Mouse (Mus musculus) stomach, embryonic 14.5 days (tissue): ENCODE results near the gene Tle1. TPM values are rescaled to one million over a fixed set of nuclear protein-coding genes. Genes with fewer than 3 reads are reported as not detected.
A peak's percentile ranks its signal among the peaks of the same experiment; 100 is the strongest.

Experiments
- ATAC-seq: fragments of 200-750 bp; cut with Nextera tagmentation; 2 replicates; pipeline ENCODE4 v1.8.0; 2017; ENCODE audit warnings: low read depth, moderate TSS enrichment; ENCODE audit not compliant: insufficient number of reproducible peaks, insufficient read depth, low FRiP score
- H3K27ac ChIP-seq: fragments of 300-500 bp; sonication (generic); 2 replicates; pipeline ENCODE4 v1.5.1; 2014; ENCODE audit warnings: mild to moderate bottlenecking, low read length, moderate library complexity, mixed read lengths
- H3K27me3 ChIP-seq: fragments of 300-500 bp; sonication (generic); 2 replicates; pipeline ENCODE4 v1.6.1; 2014; ENCODE audit warnings: low read length, control low read depth, mixed read lengths; ENCODE audit not compliant: control insufficient read depth, insufficient read depth
- H3K36me3 ChIP-seq: fragments of 300-500 bp; sonication (generic); 2 replicates; pipeline ENCODE4 v1.6.1; 2014; ENCODE audit warnings: mild to moderate bottlenecking, control low read depth, low read length, moderate library complexity, mixed read lengths; ENCODE audit not compliant: control insufficient read depth, insufficient read depth
- H3K4me1 ChIP-seq: fragments of 300-500 bp; sonication (generic); 2 replicates; pipeline ENCODE4 v1.6.1; 2014; ENCODE audit warnings: low read length, control low read depth, mixed read lengths; ENCODE audit not compliant: control insufficient read depth, insufficient read depth
- H3K4me2 ChIP-seq: fragments of 300-500 bp; sonication (generic); replicated peaks from 2 replicates; pipeline ENCODE4 v1.6.1; 2014; ENCODE audit warnings: low read depth, low read length, control low read depth
- H3K4me3 ChIP-seq: fragments of 300-500 bp; sonication (generic); 2 replicates; pipeline ENCODE4 v1.5.1; 2014; ENCODE audit warnings: low read depth, low read length, control low read depth
- H3K9ac ChIP-seq: fragments of 300-500 bp; sonication (generic); replicated peaks from 2 replicates; pipeline ENCODE4 v1.6.1; 2014; ENCODE audit warnings: low read depth, mild to moderate bottlenecking, control low read depth, low read length, moderate library complexity, mixed read lengths
- H3K9me3 ChIP-seq: fragments of 300-500 bp; sonication (generic); 2 replicates; pipeline ENCODE4 v1.6.1; 2016; ENCODE audit warnings: low read depth, low read length, control low read depth; ENCODE audit not compliant: control insufficient read depth
- WGBS: fragments of 180-500 bp; shearing (Covaris S2); extraction: QIAGEN DNeasy Blood & Tissue Kit; methylation state at CpG from one replicate; pipeline ENCODE4 v1.1.7; 2014; 5-methylcytosine and 5-hydroxymethylcytosine counted together
- polyA plus RNA-seq: library from polyadenylated mRNA; unstranded; fragments of >200 nt; fragmentation: Nextera tagmentation; extraction: Ambion mirVana; gene quantifications from 2 replicates; pipeline ENCODE4 v1.2.1, GENCODE M21; 2014

The Tle1 gene
- polyA plus RNA-seq, 1 experiment from 2014 or later: 25.8 TPM

DNA sequence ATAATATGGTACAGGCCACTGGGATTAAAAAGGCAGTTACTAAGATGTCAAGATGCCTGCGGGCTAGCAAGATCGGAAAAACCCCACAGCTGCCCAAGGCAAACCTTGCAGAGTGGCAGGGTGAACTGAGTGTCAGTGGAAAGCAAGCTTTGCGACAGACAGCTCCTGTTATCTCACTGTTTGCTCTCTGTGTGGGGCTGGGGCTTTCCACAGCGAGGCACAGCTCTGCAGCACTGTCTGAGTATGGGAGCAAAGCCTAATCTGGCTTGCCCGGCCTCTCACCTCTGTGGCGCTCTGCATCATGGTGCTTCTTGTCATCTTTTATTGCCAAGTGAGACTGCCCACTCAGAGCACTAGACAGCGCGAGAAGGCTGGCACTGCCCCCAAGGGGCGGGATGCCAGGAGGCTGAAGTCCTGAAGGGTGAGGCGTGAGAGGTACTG lies 42.8 kb downstream of the Tle1 start:
- Histone ChIP-seq H3K36me3 (no peaks in the 10 kb centered on the region; the same call in 1 of the 2 replicates), H3K27ac (no peak overlapping the region), H3K9ac (no peak overlapping the region), H3K27me3 (no peaks in the 10 kb centered on the region), H3K4me1 (no peaks in the 10 kb centered on the region), H3K9me3 (no peaks in the 10 kb centered on the region), H3K4me2 (no peak overlapping the region), H3K4me3 (no peak overlapping the region)
- ATAC-seq: peak; percentile 49; the same call in 1 of the 2 replicates
- 70% methylated on average over 10 of the region's 10 CpGs for WGBS

- Histone ChIP-seq H3K36me3 (no peaks in the 10 kb centered on the region; the same call in 1 of the 2 replicates), H3K9me3 (no peaks in the 10 kb centered on the region), H3K9ac (no peak overlapping the region), H3K4me2 (no peak overlapping the region), H3K4me3 (no peak overlapping the region), H3K27ac (no peak overlapping the region), H3K4me1 (0 out of 2 replicates have a peak, but pooled peaks cover 2% of the 10 kb centered on the region), H3K27me3 (no peaks in the 10 kb centered on the region)
- 36% methylated on average over 4 of the region's 4 CpGs for WGBS
- no peak for ATAC-seq
Observed at GRCm38 (mm10) chr4:72150460-72151131, 50.1 kb downstream of the Tle1 start.

GRCm38 (mm10) chr4:72146003-72146402 lies 54.7 kb downstream of the Tle1 start:
- no peaks in the 10 kb centered on the region; the same call in none of the 2 replicates for H3K36me3 ChIP-seq
- no peak overlapping the region for H3K4me2 ChIP-seq
- no peak overlapping the region for H3K4me3 ChIP-seq
- no peak overlapping the region for H3K27ac ChIP-seq
- no peak overlapping the region for H3K9ac ChIP-seq
- no peak for ATAC-seq
- H3K4me1 ChIP-seq: 0 out of 2 replicates have a peak, but pooled peaks cover 2% of the 10 kb centered on the region
- 76% methylated on average over 2 of the region's 2 CpGs for WGBS
- no peaks in the 10 kb centered on the region for H3K9me3 ChIP-seq
- no peaks in the 10 kb centered on the region for H3K27me3 ChIP-seq

DNA sequence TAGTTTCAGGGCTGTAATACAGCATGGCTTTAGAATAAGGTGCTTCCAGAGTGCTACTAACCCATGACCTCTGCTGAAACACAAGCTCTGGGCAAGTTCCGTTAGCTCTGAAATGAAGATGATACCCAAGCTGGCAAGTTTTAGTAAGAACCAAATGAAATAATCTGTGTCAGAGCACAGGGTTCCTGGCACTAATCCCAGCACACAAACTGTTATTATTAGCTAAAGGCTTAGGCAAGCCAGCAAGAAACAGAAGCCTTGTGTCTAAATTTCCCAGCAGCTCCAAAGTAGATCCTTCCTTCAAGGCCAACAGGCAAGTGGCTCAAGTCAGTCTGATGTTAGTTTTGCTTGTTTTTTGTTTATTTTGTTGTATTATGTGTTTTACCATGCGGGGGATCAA lies 56.2 kb downstream of the Tle1 start:
- H3K4me1 ChIP-seq: no peaks in the 10 kb centered on the region
- H3K27me3 ChIP-seq: no peaks in the 10 kb centered on the region
- H3K27ac ChIP-seq: no peak overlapping the region
- H3K36me3 ChIP-seq: peaks cover 4% of the 10 kb centered on the region
- H3K4me3 ChIP-seq: no peak overlapping the region
- no peaks in the 10 kb centered on the region for H3K9me3 ChIP-seq
- H3K4me2 ChIP-seq: no peak overlapping the region
- 75% methylated on average over 2 of the region's 2 CpGs for WGBS
- H3K9ac ChIP-seq: no peak overlapping the region
- ATAC-seq: no peak

GRCm38 (mm10) chr4:72140706-72141105 lies 60.0 kb downstream of the Tle1 start:
- WGBS: 60% methylated on average over 3 of the region's 3 CpGs
- no peaks in the 10 kb centered on the region for H3K9me3 ChIP-seq
- H3K9ac ChIP-seq: no peak overlapping the region
- ATAC-seq: no peak
- H3K4me1 ChIP-seq: no peaks in the 10 kb centered on the region
- no peak overlapping the region for H3K27ac ChIP-seq
- H3K36me3 ChIP-seq: peaks cover 22% of the 10 kb centered on the region
- no peaks in the 10 kb centered on the region for H3K27me3 ChIP-seq
- no peak overlapping the region for H3K4me2 ChIP-seq
- no peak overlapping the region for H3K4me3 ChIP-seq

DNA sequence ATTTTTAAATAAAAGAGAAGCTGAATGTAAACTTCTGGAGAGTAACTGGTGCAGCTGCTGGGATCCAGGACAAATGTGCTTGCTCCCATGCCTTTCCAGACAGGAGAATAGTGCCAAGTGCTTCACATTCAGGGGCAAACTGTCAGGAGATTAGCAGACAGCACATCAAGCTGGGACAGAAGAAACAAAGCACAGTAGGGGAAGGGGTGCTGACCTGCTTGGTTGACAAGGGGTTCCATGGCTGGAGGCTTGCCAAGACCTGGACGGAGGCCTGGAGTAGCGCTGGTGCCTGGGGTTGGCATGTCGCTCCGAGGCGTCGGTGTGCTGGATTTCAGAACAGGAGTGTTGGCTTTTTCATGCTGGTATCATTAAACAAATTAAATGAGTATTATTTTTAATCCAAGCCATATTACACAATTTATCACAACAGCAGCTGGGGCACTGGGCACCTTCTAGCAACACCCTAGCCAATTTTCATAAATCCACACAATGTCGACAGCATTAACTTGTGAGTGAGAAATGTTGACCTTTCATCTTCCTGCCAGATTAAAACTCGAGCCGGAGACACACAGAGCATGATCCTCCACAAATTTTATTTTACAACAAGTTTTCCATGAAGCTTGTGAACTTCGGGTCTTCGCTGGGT lies 61.1 kb downstream of the Tle1 start:
- ATAC-seq: no peak
- H3K4me2 ChIP-seq: no peak overlapping the region
- 66% methylated on average over 11 of the region's 11 CpGs for WGBS
- peaks cover 25% of the 10 kb centered on the region for H3K36me3 ChIP-seq
- no peak overlapping the region for H3K27ac ChIP-seq
- no peak overlapping the region for H3K9ac ChIP-seq
- no peak overlapping the region for H3K4me3 ChIP-seq
- H3K9me3 ChIP-seq: no peaks in the 10 kb centered on the region
- H3K4me1 ChIP-seq: no peaks in the 10 kb centered on the region
- no peaks in the 10 kb centered on the region for H3K27me3 ChIP-seq

GRCm38 (mm10) chr4:72138264-72139080 lies 62.2 kb downstream of the Tle1 start:
- ATAC-seq: no peak

DNA sequence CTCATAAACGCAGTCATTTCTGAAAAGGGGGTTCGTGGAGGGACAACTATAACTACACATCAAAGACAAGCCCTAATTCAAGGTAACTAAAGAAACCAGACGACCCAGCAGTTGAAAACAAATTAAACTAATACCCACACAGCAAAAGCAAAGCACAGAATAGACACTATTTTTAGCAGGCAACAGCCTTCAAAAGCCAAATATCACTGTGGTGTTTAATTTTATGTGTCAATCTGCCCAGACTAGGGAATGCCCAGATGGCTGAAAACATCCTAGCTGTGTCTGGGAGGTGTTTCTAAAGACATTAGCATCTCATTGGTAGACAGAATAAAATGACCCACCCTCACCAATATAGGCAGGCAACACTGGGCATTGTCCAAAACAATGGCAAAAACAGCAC lies 68.1 kb downstream of the Tle1 start:
- H3K36me3 ChIP-seq: peaks cover 18% of the 10 kb centered on the region
- H3K9ac ChIP-seq: no peak overlapping the region
- 67% methylated on average over 3 of the region's 3 CpGs for WGBS
- no peaks in the 10 kb centered on the region for H3K9me3 ChIP-seq
- H3K4me3 ChIP-seq: no peak overlapping the region
- H3K27me3 ChIP-seq: no peaks in the 10 kb centered on the region
- H3K4me2 ChIP-seq: no peak overlapping the region
- no peak for ATAC-seq
- H3K27ac ChIP-seq: no peak overlapping the region
- H3K4me1 ChIP-seq: no peaks in the 10 kb centered on the region

More at GRCm38 (mm10) chr4:72138264-72139080, 62.2 kb downstream of the Tle1 start:
- H3K4me3 ChIP-seq: no peak overlapping the region
- no peaks in the 10 kb centered on the region for H3K9me3 ChIP-seq
- H3K4me1 ChIP-seq: no peaks in the 10 kb centered on the region
- H3K27ac ChIP-seq: no peak overlapping the region
- H3K36me3 ChIP-seq: peaks cover 28% of the 10 kb centered on the region
- no peak overlapping the region for H3K4me2 ChIP-seq
- no peaks in the 10 kb centered on the region for H3K27me3 ChIP-seq
- H3K9ac ChIP-seq: no peak overlapping the region
- 84% methylated on average over 11 of the region's 11 CpGs for WGBS
